Mouse (Mus musculus) forebrain, embryonic 11.5 days (tissue): ENCODE measurements around the gene Gtf2h1. TPM values are rescaled to one million over a fixed set of nuclear protein-coding genes. Genes with fewer than 3 reads are reported as not detected.

Experiments used
- ATAC-seq: fragments of 200-750 bp; cut with Nextera tagmentation; replicated peaks from 2 replicates; pipeline ENCODE4 v1.8.0; 2017; ENCODE audit warnings: moderate TSS enrichment; ENCODE audit not compliant: low FRiP score
- DNase-seq: peaks from one replicate; pipeline ENCODE4 v3.0.0-alpha.2; 2017; ENCODE audit warnings: low spot score
- H3K27ac ChIP-seq: fragments of 300-500 bp; sonication (generic); 2 replicates; pipeline ENCODE4 v1.5.1; 2014; ENCODE audit warnings: low read depth, low read length
- H3K27me3 ChIP-seq: fragments of 300-500 bp; sonication (generic); 2 replicates; pipeline ENCODE4 v1.6.1; 2014; ENCODE audit warnings: mild to moderate bottlenecking, low read length, mixed read lengths; ENCODE audit not compliant: control insufficient read depth, insufficient read depth
- H3K36me3 ChIP-seq: fragments of 300-500 bp; sonication (generic); 2 replicates; pipeline ENCODE4 v1.6.1; 2014; ENCODE audit warnings: mild to moderate bottlenecking, low read length, moderate library complexity, mixed read lengths; ENCODE audit not compliant: control insufficient read depth, insufficient read depth
- H3K4me1 ChIP-seq: fragments of 300-500 bp; sonication (generic); replicated peaks from 2 replicates; pipeline ENCODE4 v1.6.1; 2014; ENCODE audit warnings: low read length, mixed read lengths; ENCODE audit not compliant: control insufficient read depth, insufficient read depth
- H3K4me2 ChIP-seq: fragments of 300-500 bp; sonication (generic); 2 replicates; pipeline ENCODE4 v1.6.1; 2014; ENCODE audit warnings: low read depth, mild to moderate bottlenecking, low read length, moderate library complexity, mixed read lengths; ENCODE audit not compliant: severe bottlenecking
- H3K4me3 ChIP-seq: fragments of 300-500 bp; sonication (generic); 2 replicates; pipeline ENCODE4 v1.5.1; 2014; ENCODE audit warnings: low read depth, low read length
- H3K9ac ChIP-seq: fragments of 300-500 bp; sonication (generic); 2 replicates; pipeline ENCODE4 v1.6.1; 2014; ENCODE audit warnings: low read length
- H3K9me3 ChIP-seq: fragments of 300-500 bp; sonication (generic); 2 replicates; pipeline ENCODE4 v1.6.1; 2016; ENCODE audit warnings: low read length, mixed read lengths; ENCODE audit not compliant: control insufficient read depth
- WGBS: fragments of 180-500 bp; shearing (Covaris S2); extraction: QIAGEN DNeasy Blood & Tissue Kit; methylation state at CpG from one replicate; pipeline ENCODE4 v1.1.7; 2014; 5-methylcytosine and 5-hydroxymethylcytosine counted together
- polyA plus RNA-seq: library from polyadenylated mRNA; unstranded; fragments of >200 nt; fragmentation: Nextera tagmentation; extraction: Ambion mirVana; gene quantifications from 2 replicates; pipeline ENCODE4 v1.2.1, GENCODE M21; 2014

Gtf2h1 gene
- polyA plus RNA-seq, 1 experiment from 2014 or later: 53.9 TPM

GRCm38 (mm10) chr7:46851026-46851425 lies 55.1 kb downstream of the Gtf2h1 start:
- ATAC-seq (no peak), DNase-seq (no peak)
- Histone ChIP-seq H3K36me3 (peaks cover 17% of the 10 kb centered on the region), H3K27me3 (no peaks in the 10 kb centered on the region), H3K4me3 (no peak overlapping the region), H3K9me3 (no peaks in the 10 kb centered on the region), H3K4me1 (peaks cover 4% of the 10 kb centered on the region; the same call in 1 of the 2 replicates), H3K27ac (no peak overlapping the region), H3K9ac (no peak overlapping the region), H3K4me2 (no peak overlapping the region)
- WGBS: 61% methylated on average over 7 of the region's 7 CpGs

- 93% methylated on average over 1 of the region's 1 CpGs for WGBS
- H3K4me1 ChIP-seq: no peaks in the 10 kb centered on the region
- DNase-seq: no peak
- no peak overlapping the region for H3K27ac ChIP-seq
- no peak overlapping the region for H3K9ac ChIP-seq
- ATAC-seq: no peak
- H3K9me3 ChIP-seq: no peaks in the 10 kb centered on the region
- peaks cover 17% of the 10 kb centered on the region for H3K36me3 ChIP-seq
- no peaks in the 10 kb centered on the region for H3K27me3 ChIP-seq
- no peak overlapping the region for H3K4me3 ChIP-seq
- no peak overlapping the region for H3K4me2 ChIP-seq
Measured at GRCm38 (mm10) chr7:46852666-46853065, 56.8 kb downstream of the Gtf2h1 start.

GRCm38 (mm10) chr7:46853365-46853764 lies 57.5 kb downstream of the Gtf2h1 start:
- Histone ChIP-seq H3K4me1 (no peaks in the 10 kb centered on the region), H3K9me3 (no peaks in the 10 kb centered on the region), H3K4me2 (no peak overlapping the region), H3K9ac (no peak overlapping the region), H3K4me3 (no peak overlapping the region), H3K27ac (no peak overlapping the region), H3K36me3 (peaks cover 17% of the 10 kb centered on the region), H3K27me3 (no peaks in the 10 kb centered on the region)
- ATAC-seq (no peak), DNase-seq (no peak)
- WGBS: 83% methylated on average over 9 of the region's 9 CpGs

GRCm38 (mm10) chr7:46855866-46856560 lies 60.1 kb downstream of the Gtf2h1 start:
- H3K36me3 ChIP-seq: peaks cover 9% of the 10 kb centered on the region

GRCm38 (mm10) chr7:46857436-46857835 lies 61.5 kb downstream of the Gtf2h1 start:
- WGBS: 82% methylated on average over 9 of the region's 9 CpGs
- H3K27ac ChIP-seq: no peak overlapping the region
- no peak overlapping the region for H3K4me3 ChIP-seq
- no peaks in the 10 kb centered on the region for H3K9me3 ChIP-seq
- H3K36me3 ChIP-seq: peaks cover 7% of the 10 kb centered on the region
- H3K27me3 ChIP-seq: no peaks in the 10 kb centered on the region
- ATAC-seq (no peak), DNase-seq (no peak)
- H3K4me1 ChIP-seq: no peaks in the 10 kb centered on the region
- H3K4me2 ChIP-seq: no peak overlapping the region
- H3K9ac ChIP-seq: no peak overlapping the region

More at GRCm38 (mm10) chr7:46855866-46856560, 60.1 kb downstream of the Gtf2h1 start:
- 73% methylated on average over 7 of the region's 7 CpGs for WGBS
- Histone ChIP-seq H3K9me3 (no peaks in the 10 kb centered on the region), H3K4me3 (no peak overlapping the region), H3K9ac (no peak overlapping the region), H3K27me3 (no peaks in the 10 kb centered on the region), H3K27ac (no peak overlapping the region), H3K4me2 (no peak overlapping the region), H3K4me1 (no peaks in the 10 kb centered on the region)
- no peak for ATAC-seq
- no peak for DNase-seq

GRCm38 (mm10) chr7:46859031-46859430 lies 63.1 kb downstream of the Gtf2h1 start:
- DNase-seq: no peak
- no peak for ATAC-seq
- Histone ChIP-seq H3K36me3 (peaks cover 4% of the 10 kb centered on the region; the same call in 1 of the 2 replicates), H3K9me3 (no peaks in the 10 kb centered on the region), H3K4me2 (no peak overlapping the region), H3K27ac (no peak overlapping the region), H3K27me3 (no peaks in the 10 kb centered on the region), H3K9ac (no peak overlapping the region), H3K4me3 (no peak overlapping the region), H3K4me1 (no peaks in the 10 kb centered on the region)
- 66% methylated on average over 6 of the region's 6 CpGs for WGBS

- Histone ChIP-seq H3K9me3 (no peaks in the 10 kb centered on the region), H3K36me3 (no peaks in the 10 kb centered on the region), H3K27ac (no peak within 1 kb of the TSS), H3K4me2 (no peak within 1 kb of the TSS), H3K4me1 (no peaks in the 10 kb centered on the region), H3K4me3 (no peak within 1 kb of the TSS), H3K9ac (no peak within 1 kb of the TSS), H3K27me3 (no peaks in the 10 kb centered on the region)
- ATAC-seq (no peak), DNase-seq (no peak)
- WGBS: 35% methylated on average over 10 of the region's 10 CpGs
Measured at GRCm38 (mm10) chr7:46860996-46861395, 65.1 kb downstream of the Gtf2h1 start, which contains the start of gene Ldhc. Gene Ldhc, plus strand, starts transcription at chr7:46861203.

GRCm38 (mm10) chr7:46871988-46872387 lies 76.1 kb downstream of the Gtf2h1 start:
- H3K4me2 ChIP-seq: no peak overlapping the region
- ATAC-seq: no peak
- no peak overlapping the region for H3K4me3 ChIP-seq
- no peak for DNase-seq
- H3K9me3 ChIP-seq: no peaks in the 10 kb centered on the region
- no peak overlapping the region for H3K27ac ChIP-seq
- 84% methylated on average over 4 of the region's 4 CpGs for WGBS
- no peaks in the 10 kb centered on the region for H3K36me3 ChIP-seq
- no peaks in the 10 kb centered on the region for H3K4me1 ChIP-seq
- H3K27me3 ChIP-seq: no peaks in the 10 kb centered on the region
- H3K9ac ChIP-seq: no peak overlapping the region
